Mouse (Mus musculus): ENCODE results near the gene Kndc1.

The Kndc1 gene

GRCm38 (mm10) chr7:139984505-139984904 lies 90.0 kb downstream of the Kndc1 start:
- DNase-seq (ENCODE audit: low read depth, low spot score) = no peak

- DNase-seq (ENCODE audit: low read depth, low spot score) = no peak
Observed at GRCm38 (mm10) chr7:139988272-139988671, 93.8 kb downstream of the Kndc1 start.

DNA sequence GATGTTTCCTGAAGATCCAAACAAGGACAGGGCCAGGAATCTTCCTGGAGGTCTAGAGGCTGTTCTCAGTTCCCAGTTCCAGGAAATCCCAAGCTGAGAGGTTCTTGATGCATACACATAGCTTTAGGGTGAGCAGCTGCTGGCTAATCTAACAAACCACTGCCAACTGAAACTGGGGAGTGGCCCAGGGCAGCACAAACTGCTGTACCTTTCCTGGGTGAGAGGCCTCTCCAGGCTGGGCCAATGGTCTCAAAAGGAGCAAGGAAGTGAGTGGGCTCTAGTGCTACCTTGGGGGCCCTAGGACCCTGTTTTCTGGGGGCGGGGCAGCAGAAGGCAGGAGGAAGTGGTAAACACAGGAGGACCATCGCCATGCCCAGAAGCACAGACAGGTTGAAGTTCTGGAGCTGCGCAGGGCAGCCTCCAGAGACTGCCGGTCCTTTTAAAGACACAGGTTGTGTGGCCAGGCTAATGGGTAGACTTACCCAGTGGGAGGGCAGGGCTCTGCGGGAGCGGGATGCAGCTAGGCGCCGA lies 96.4 kb downstream of the Kndc1 start:
- DNase-seq (ENCODE audit: low read depth, low spot score) = no peak

Measured in brain, adult 2 months (tissue).